ENCODE assay signal across 8 mouse cellular contexts in genomic region chr6:87008887-87009286, GRCm38 (mm10). TPM values are rescaled to one million over a fixed set of nuclear protein-coding genes. Genes with fewer than 3 reads are reported as not detected.
DNase-seq lines count a peak whose midpoint lies in the region; ATAC-seq and TF ChIP-seq lines count a peak whose summit lies in the region.

Gene Nfu1 (plus strand): TSS chr6:87009236.

- 0 out of 2 replicates have a peak, but pooled peaks cover 2% of the 10 kb centered on the region for H3K36me3 ChIP-seq in liver, adult 2 months (ENCODE audit: control insufficient read depth, insufficient read depth, low read length)
- peaks cover 2% of the 10 kb centered on the region; the same call in 1 of the 2 replicates for H3K36me3 ChIP-seq in midbrain, embryonic 14.5 days (ENCODE audit: control insufficient read depth, insufficient read depth, low read length)

- no peak for DNase-seq in liver, adult 2 months (ENCODE audit: extremely low read depth, low read depth, low spot score)
- DNase-seq in liver: no peak
- DNase-seq in heart, adult 8-10 months (ENCODE audit: low spot score): no peak
- DNase-seq in layer of hippocampus, postnatal 14 days (ENCODE audit: low spot score in 2 of 2): no peak
- no peak for DNase-seq in midbrain, embryonic 14.5 days
- DNase-seq in thymus, postnatal 25 days: no peak
- DNase-seq in yolk sac, embryonic 10.5 days (ENCODE audit: low spot score): no peak

- H3K4me1 ChIP-seq in liver, adult 2 months (ENCODE audit: control insufficient read depth, insufficient read depth, low read length): peaks cover 6% of the 10 kb centered on the region
- H3K4me1 ChIP-seq in brown adipose tissue, adult 24 weeks (ENCODE audit: control insufficient read depth, insufficient read depth, insufficient read length, low read length): peaks cover 3% of the 10 kb centered on the region; the same call in 1 of the 2 replicates
- 0 out of 2 replicates have a peak, but pooled peaks cover 8% of the 10 kb centered on the region for H3K4me1 ChIP-seq in midbrain, embryonic 14.5 days (ENCODE audit: control insufficient read depth, insufficient read depth, low read length)

- ATAC-seq in midbrain, embryonic 14.5 days (ENCODE audit: low FRiP score, low TSS enrichment): no peak

- H3K79me2 ChIP-seq in liver, adult 2 months (ENCODE audit: control insufficient read depth, insufficient read depth, low read length): peaks cover 5% of the 10 kb centered on the region; the same call in 1 of the 2 replicates

- no peak for TF ChIP-seq POLR2A in liver, adult 2 months (IDR thresholded peaks at IDR 0.05; ENCODE audit: extremely low read depth, insufficient read depth, low read length)

- H3K9me3 ChIP-seq in midbrain, embryonic 14.5 days (ENCODE audit: control insufficient read depth, low read length): no peaks in the 10 kb centered on the region

- TF ChIP-seq CTCF in liver, adult 2 months (IDR thresholded peaks at IDR 0.05; ENCODE audit: low read depth, low read length): no peak

- peak within 1 kb of the TSS; percentile 98 for H3K4me3 ChIP-seq in liver, adult 2 months (ENCODE audit: insufficient read depth, low read depth, low read length)
- peak within 1 kb of the TSS; percentile 93 for H3K4me3 ChIP-seq in brown adipose tissue, adult 24 weeks (ENCODE audit: insufficient read depth, low read depth, low read length)
- H3K4me3 ChIP-seq in midbrain, embryonic 14.5 days (replicated peaks; ENCODE audit: low read depth, low read length): peak within 1 kb of the TSS; percentile 88

- no peaks in the 10 kb centered on the region for H3K27me3 ChIP-seq in liver, adult 2 months (ENCODE audit: control insufficient read depth, insufficient read depth, low read length)
- no peaks in the 10 kb centered on the region for H3K27me3 ChIP-seq in midbrain, embryonic 14.5 days (ENCODE audit: control insufficient read depth, insufficient read depth, low read length)

- H3K9ac ChIP-seq in liver, adult 2 months (ENCODE audit: low read depth, low read length): peak within 1 kb of the TSS; percentile 98
- H3K9ac ChIP-seq in midbrain, embryonic 14.5 days (replicated peaks; ENCODE audit: low read length): peak within 1 kb of the TSS; percentile 95

- 90% methylated on average over 6 of the region's 6 CpGs for WGBS in liver, adult 2 months
- 81% methylated on average over 6 of the region's 6 CpGs for WGBS in midbrain, embryonic 14.5 days

- peak within 1 kb of the TSS; percentile 93 for H3K27ac ChIP-seq in liver, adult 2 months (replicated peaks; ENCODE audit: insufficient read depth, low read depth, low read length)
- H3K27ac ChIP-seq in brown adipose tissue, adult 24 weeks (replicated peaks; ENCODE audit: low read depth, low read length): peak within 1 kb of the TSS; percentile 95
- peak within 1 kb of the TSS; percentile 85 for H3K27ac ChIP-seq in midbrain, embryonic 14.5 days (replicated peaks; ENCODE audit: low read depth, low read length)

- H3K4me2 ChIP-seq in midbrain, embryonic 14.5 days (ENCODE audit: low read length): peak within 1 kb of the TSS; percentile 66

RNA-seq across cellular contexts. Expression of gene Nfu1, which starts in this region (rescaled TPM):
- 43.6 and 51.7 TPM in 2 replicates for total RNA-seq in liver, adult 2 months (2014; rRNA removed)
- 152 and 210 TPM in 2 replicates for polyA plus RNA-seq in liver, adult 2 months (2012; rRNA removed)
- 182 and 220 TPM in 2 replicates for polyA plus RNA-seq in brown adipose tissue, adult 24 weeks (2012; ENCODE audit: insufficient read depth, insufficient read length, missing spikeins)
- total RNA-seq in heart, adult 8-10 months (2022): 10 to 100 TPM; 78.5 to 83.2 (median 80.7) TPM
- 10 to 100 TPM; 55.3 to 60.7 TPM for total RNA-seq in layer of hippocampus, postnatal 14 days (2021)
- polyA plus RNA-seq in midbrain, embryonic 14.5 days (2014; fragmentation: Nextera tagmentation; extraction: Ambion mirVana): 130 and 158 TPM in 2 replicates
